Mouse (Mus musculus) myocyte (in vitro differentiated cells): ENCODE results near the gene Tnr. TPM values are rescaled to one million over a fixed set of nuclear protein-coding genes. Genes with fewer than 3 reads are reported as not detected.

ENCODE experiments used
- H3K27me3 ChIP-seq: one replicate; pipeline ENCODE4 v1.6.1; 2011; ENCODE audit not compliant: control insufficient read depth, insufficient read depth, insufficient read length
- H3K36me3 ChIP-seq: one replicate; pipeline ENCODE4 v1.6.1; 2011; ENCODE audit not compliant: control insufficient read depth, insufficient read depth
- H3K4me2 ChIP-seq: one replicate; pipeline ENCODE4 v1.6.1; 2011; ENCODE audit warnings: low read depth, control low read depth
- H3K4me3 ChIP-seq: one replicate; pipeline ENCODE4 v1.5.1; 2011; ENCODE audit warnings: mild to moderate bottlenecking, control low read depth, moderate library complexity
- H3K79me2 ChIP-seq: one replicate; pipeline ENCODE4 v1.6.1; 2011; ENCODE audit not compliant: control insufficient read depth, insufficient read depth
- H3ac ChIP-seq: one replicate; pipeline ENCODE4 v1.6.1; 2011; ENCODE audit not compliant: control insufficient read depth, insufficient read length
- CEBPB ChIP-seq: IDR thresholded peaks from 2 replicates; pipeline ENCODE4 v1.6.1; 2011; ENCODE audit warnings: mild to moderate bottlenecking, moderate library complexity; ENCODE audit not compliant: poor library complexity, insufficient read depth, severe bottlenecking
- E2F4 ChIP-seq: IDR thresholded peaks from one replicate; pipeline ENCODE4 v1.6.1; 2011; ENCODE audit warnings: mild to moderate bottlenecking, control low read depth, moderate library complexity; ENCODE audit not compliant: insufficient read depth
- MAX ChIP-seq: IDR thresholded peaks from one replicate; pipeline ENCODE4 v1.6.1; 2011; ENCODE audit warnings: low read depth, mild to moderate bottlenecking, control low read depth
- MYOD1 ChIP-seq, 3 experiments: IDR thresholded peaks; one replicate each; pipeline ENCODE4 v1.6.1; 2011; ENCODE audit warnings: control low read depth in 2 of 3, low read depth in 2 of 3, mild to moderate bottlenecking in 2 of 3, moderate library complexity in 1 of 3; ENCODE audit not compliant: insufficient read length in 2 of 3, control insufficient read depth in 1 of 3
- MYOG ChIP-seq, 3 experiments: IDR thresholded peaks; one replicate each; pipeline ENCODE4 v1.6.1; 2011; ENCODE audit warnings: control low read depth in 2 of 3, low read depth in 2 of 3, mild to moderate bottlenecking in 2 of 3; ENCODE audit not compliant: insufficient read length in 2 of 3, control insufficient read depth in 1 of 3, insufficient read depth in 1 of 3
- POLR2A ChIP-seq: IDR thresholded peaks from one replicate; pipeline ENCODE4 v1.6.1; 2011; ENCODE audit warnings: low read depth, mild to moderate bottlenecking, control low read depth, moderate library complexity; ENCODE audit not compliant: insufficient read length
- POLR2AphosphoS2 ChIP-seq: IDR thresholded peaks from one replicate; pipeline ENCODE4 v1.6.1; 2011; ENCODE audit warnings: low read depth, control low read depth; ENCODE audit not compliant: insufficient read length
- REST ChIP-seq: IDR thresholded peaks from one replicate; pipeline ENCODE4 v1.6.1; 2011; ENCODE audit warnings: mild to moderate bottlenecking, control low read depth, moderate library complexity; ENCODE audit not compliant: insufficient read depth, insufficient read length
- SRF ChIP-seq: IDR thresholded peaks from one replicate; pipeline ENCODE4 v1.6.1; 2011; ENCODE audit warnings: low read depth; ENCODE audit not compliant: control insufficient read depth, insufficient read length
- TCF12 ChIP-seq: IDR thresholded peaks from one replicate; pipeline ENCODE4 v1.6.1; 2011; ENCODE audit warnings: mild to moderate bottlenecking, control low read depth; ENCODE audit not compliant: poor library complexity, insufficient read depth, severe bottlenecking
- TCF3 ChIP-seq: IDR thresholded peaks from one replicate; pipeline ENCODE4 v1.6.1; 2011; ENCODE audit warnings: low read depth, control low read depth; ENCODE audit not compliant: insufficient read length
- USF1 ChIP-seq: IDR thresholded peaks from one replicate; pipeline ENCODE4 v1.6.1; 2011; ENCODE audit warnings: low read depth, mild to moderate bottlenecking, control low read depth, moderate library complexity
- polyA plus RNA-seq: library from polyadenylated mRNA; unstranded; fragments of >200 nt; fragmentation: generic; extraction: Trizol; gene quantifications from one replicate; pipeline ENCODE4 v1.2.1, GENCODE M21; 2012; ENCODE audit warnings: missing spikeins

Gene Tnr
- polyA plus RNA-seq, 1 experiment: 0.02 TPM

DNA sequence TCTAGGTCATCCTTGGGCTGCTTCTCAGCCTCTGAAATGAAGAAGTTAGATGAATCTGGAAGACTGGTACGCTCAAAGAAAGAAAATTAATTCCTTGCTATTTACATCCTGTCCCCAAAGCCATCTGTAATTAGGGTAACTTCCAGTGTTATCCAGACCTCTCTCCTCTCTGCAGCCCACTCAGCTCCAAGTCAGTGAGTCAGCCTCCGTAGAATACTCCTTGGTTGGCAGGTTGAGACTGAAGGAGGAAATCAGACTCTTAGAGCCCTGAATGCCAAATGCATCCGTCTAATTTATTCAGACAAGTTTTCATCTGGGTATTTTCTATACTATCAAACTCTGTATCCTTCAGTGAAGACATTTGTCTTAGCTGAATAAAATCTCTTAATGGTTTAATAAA is 255.9 kb downstream of the Tnr start:
- H3K4me2 ChIP-seq: no peak overlapping the region

DNA sequence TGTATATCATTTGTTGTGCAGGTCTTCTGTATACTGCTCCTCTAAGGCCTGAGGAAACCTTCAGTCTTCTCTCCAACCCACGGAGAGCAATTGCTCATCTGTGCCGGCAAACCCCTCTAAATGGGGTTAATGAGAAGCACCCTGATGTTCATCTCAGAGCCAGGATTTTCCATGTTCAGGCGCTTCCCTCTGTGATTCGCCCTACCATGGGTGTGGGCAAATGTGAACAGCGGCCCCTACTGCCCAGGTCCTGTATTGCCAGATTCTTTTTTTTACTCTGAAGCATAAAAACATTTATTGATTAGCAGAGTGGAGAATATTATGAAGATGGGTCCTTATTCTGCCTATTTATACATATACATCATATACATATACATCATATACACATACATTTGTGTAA is 260.3 kb downstream of the Tnr start:
- no peak for TF ChIP-seq POLR2AphosphoS2
- Histone ChIP-seq H3K4me2 (no peak overlapping the region), H3K36me3 (no peaks in the 10 kb centered on the region), H3ac (no peak overlapping the region), H3K79me2 (no peaks in the 10 kb centered on the region), H3K27me3 (no peaks in the 10 kb centered on the region), H3K4me3 (no peak overlapping the region)

More for the DNA sequence above, 255.9 kb downstream of the Tnr start:
- Histone ChIP-seq H3K27me3 (no peaks in the 10 kb centered on the region), H3K36me3 (no peaks in the 10 kb centered on the region), H3ac (no peak overlapping the region), H3K4me3 (no peak overlapping the region), H3K79me2 (no peaks in the 10 kb centered on the region)
- TF ChIP-seq TCF12 (no peak), REST (no peak), E2F4 (no peak), MYOG (IDR thresholded peaks at IDR 0.05; ENCODE audit: control insufficient read depth in 1 of 3, insufficient read depth in 1 of 3, insufficient read length in 2 of 3, low read depth in 2 of 3) (no peak), MAX (no peak), POLR2AphosphoS2 (no peak), POLR2A (no peak), TCF3 (no peak), USF1 (no peak), MYOD1 (IDR thresholded peaks at IDR 0.05; ENCODE audit: control insufficient read depth in 1 of 3, insufficient read length in 2 of 3, low read depth in 2 of 3) (no peak)

DNA sequence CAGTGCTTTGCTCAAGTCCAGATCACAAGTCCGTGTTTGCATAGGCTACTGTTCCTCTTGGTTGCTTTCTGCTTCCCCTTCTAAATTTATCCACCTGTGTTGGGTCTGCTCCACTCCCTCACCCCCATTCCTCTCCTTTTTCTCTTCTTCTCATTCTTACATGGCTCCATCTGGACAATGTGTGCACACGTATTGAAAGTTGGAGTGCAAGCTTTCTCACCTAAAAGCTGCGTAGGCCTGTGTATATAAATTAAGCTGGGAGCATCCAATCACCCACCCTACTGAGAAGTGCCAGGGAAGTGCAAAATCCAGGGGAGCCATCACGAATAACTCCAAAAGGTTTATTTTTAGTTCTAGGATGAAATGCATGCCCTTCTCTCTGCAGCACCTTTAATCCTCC is 264.7 kb downstream of the Tnr start:
- H3K27me3 ChIP-seq: no peaks in the 10 kb centered on the region
- H3K79me2 ChIP-seq: no peaks in the 10 kb centered on the region
- H3ac ChIP-seq: no peak overlapping the region
- H3K36me3 ChIP-seq: no peaks in the 10 kb centered on the region
- H3K4me2 ChIP-seq: no peak overlapping the region
- TF ChIP-seq TCF3: no peak
- no peak for TF ChIP-seq POLR2A
- no peak for TF ChIP-seq MAX
- TF ChIP-seq MYOG (IDR thresholded peaks at IDR 0.05; ENCODE audit: control insufficient read depth in 1 of 3, insufficient read depth in 1 of 3, insufficient read length in 2 of 3, low read depth in 2 of 3): no peak
- no peak for TF ChIP-seq SRF
- TF ChIP-seq E2F4: no peak
- no peak for TF ChIP-seq REST
- TF ChIP-seq POLR2AphosphoS2: no peak
- no peak overlapping the region for H3K4me3 ChIP-seq

DNA sequence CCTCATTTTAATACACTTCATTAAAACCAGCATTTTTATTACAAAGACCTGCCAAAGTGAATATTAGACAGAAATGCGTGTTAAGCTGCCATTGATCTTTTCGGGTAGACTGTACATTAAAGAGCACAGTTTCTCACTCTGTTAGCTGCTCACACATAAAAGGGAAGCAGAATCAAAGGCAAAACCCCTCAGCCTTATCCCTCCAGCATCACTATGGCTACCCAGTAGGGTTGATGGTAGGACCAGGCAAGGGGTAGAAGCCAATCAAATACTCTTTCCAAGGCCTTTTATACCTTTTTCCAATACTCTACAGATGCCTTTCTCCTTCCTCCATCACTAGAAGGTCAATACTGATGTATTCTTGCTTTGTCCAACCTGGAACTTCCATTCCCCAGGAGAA is 269.0 kb downstream of the Tnr start:
- no peak overlapping the region for H3ac ChIP-seq
- H3K79me2 ChIP-seq: no peaks in the 10 kb centered on the region
- H3K4me3 ChIP-seq: no peak overlapping the region
- TF ChIP-seq REST (no peak), E2F4 (no peak), TCF3 (no peak), POLR2A (no peak), MAX (no peak), CEBPB (no peak), MYOD1 (IDR thresholded peaks at IDR 0.05; ENCODE audit: control insufficient read depth in 1 of 3, insufficient read length in 2 of 3, low read depth in 2 of 3) (no peak), MYOG (IDR thresholded peaks at IDR 0.05; ENCODE audit: control insufficient read depth in 1 of 3, insufficient read depth in 1 of 3, insufficient read length in 2 of 3, low read depth in 2 of 3) (no peak), SRF (no peak), TCF12 (no peak)
- no peaks in the 10 kb centered on the region for H3K27me3 ChIP-seq
- no peaks in the 10 kb centered on the region for H3K36me3 ChIP-seq
- H3K4me2 ChIP-seq: no peak overlapping the region

DNA sequence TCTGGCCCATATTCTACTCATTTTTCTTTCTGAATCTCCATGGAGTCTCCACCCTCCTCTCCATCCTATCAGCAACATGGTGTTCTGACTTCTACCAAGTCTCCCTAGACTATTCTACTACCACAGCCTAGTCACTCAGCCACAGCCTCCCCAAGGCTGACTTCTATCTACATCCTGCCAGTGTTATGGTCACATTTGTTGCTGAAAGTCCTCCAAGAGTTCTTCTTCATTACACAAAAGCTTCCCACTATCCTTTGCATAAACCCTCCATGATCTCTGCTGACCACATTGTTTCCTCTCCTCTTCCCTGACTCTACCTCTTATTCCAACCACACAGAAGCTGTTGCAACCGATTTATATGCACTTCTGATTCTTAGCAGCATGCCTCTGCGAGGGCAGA is 272.5 kb downstream of the Tnr start:
- H3K79me2 ChIP-seq: no peaks in the 10 kb centered on the region
- no peak overlapping the region for H3ac ChIP-seq
- H3K27me3 ChIP-seq: no peaks in the 10 kb centered on the region
- no peak overlapping the region for H3K4me2 ChIP-seq
- TF ChIP-seq SRF (no peak), CEBPB (no peak), POLR2AphosphoS2 (no peak), MYOD1 (IDR thresholded peaks at IDR 0.05; ENCODE audit: control insufficient read depth in 1 of 3, insufficient read length in 2 of 3, low read depth in 2 of 3) (no peak), TCF12 (no peak), MAX (no peak), POLR2A (no peak), MYOG (IDR thresholded peaks at IDR 0.05; ENCODE audit: control insufficient read depth in 1 of 3, insufficient read depth in 1 of 3, insufficient read length in 2 of 3, low read depth in 2 of 3) (no peak), E2F4 (no peak), TCF3 (no peak), USF1 (no peak), REST (no peak)
- H3K4me3 ChIP-seq: no peak overlapping the region
- H3K36me3 ChIP-seq: no peaks in the 10 kb centered on the region
